Mouse (Mus musculus) kidney, postnatal 0 days (tissue): Measurements from ENCODE around the gene Mycn. TPM values are rescaled to one million over a fixed set of nuclear protein-coding genes. Genes with fewer than 3 reads are reported as not detected.

Experiments used
- ATAC-seq: fragments of 200-750 bp; cut with Nextera tagmentation; replicated peaks from 2 replicates; pipeline ENCODE4 v1.8.0; 2017; ENCODE audit warnings: low read depth, moderate number of reproducible peaks, moderate TSS enrichment, moderate library complexity; ENCODE audit not compliant: low FRiP score
- DNase-seq: peaks from one replicate; pipeline ENCODE4 v3.0.0-alpha.2; 2016; ENCODE audit warnings: low spot score
- H3K27ac ChIP-seq: fragments of 300-500 bp; sonication (generic); 2 replicates; pipeline ENCODE4 v1.5.1; 2014; ENCODE audit warnings: mild to moderate bottlenecking
- H3K27me3 ChIP-seq: fragments of 300-500 bp; sonication (generic); 2 replicates; pipeline ENCODE4 v1.6.1; 2014; ENCODE audit warnings: low read length, mixed read lengths; ENCODE audit not compliant: insufficient read depth
- H3K36me3 ChIP-seq: fragments of 300-500 bp; sonication (generic); 2 replicates; pipeline ENCODE4 v1.6.1; 2014; ENCODE audit warnings: low read length, mixed read lengths; ENCODE audit not compliant: insufficient read depth
- H3K4me1 ChIP-seq: fragments of 300-500 bp; sonication (generic); replicated peaks from 2 replicates; pipeline ENCODE4 v1.6.1; 2014; ENCODE audit warnings: antibody characterized with exemption, low read length, mixed read lengths; ENCODE audit not compliant: insufficient read depth
- H3K4me2 ChIP-seq: fragments of 300-500 bp; sonication (generic); 2 replicates; pipeline ENCODE4 v1.6.1; 2014; ENCODE audit warnings: mild to moderate bottlenecking, low read length, moderate library complexity, mixed read lengths
- H3K4me3 ChIP-seq: fragments of 300-500 bp; sonication (generic); replicated peaks from 2 replicates; pipeline ENCODE4 v1.5.1; 2014; ENCODE audit warnings: low read depth, low read length
- H3K9ac ChIP-seq: fragments of 300-500 bp; sonication (generic); 2 replicates; pipeline ENCODE4 v1.6.1; 2014; ENCODE audit warnings: low read depth, low read length
- H3K9me3 ChIP-seq: fragments of 300-500 bp; sonication (generic); replicated peaks from 2 replicates; pipeline ENCODE4 v1.6.1; 2016; ENCODE audit warnings: low read length, inconsistent platforms, mixed read lengths
- CTCF ChIP-seq: IDR thresholded peaks from 2 replicates; pipeline ENCODE4 v1.5.1; 2016; ENCODE audit warnings: antibody characterized with exemption, low read depth, mild to moderate bottlenecking, moderate library complexity
- WGBS: fragments of 180-500 bp; shearing (Covaris S2); extraction: QIAGEN DNeasy Blood & Tissue Kit; methylation state at CpG from one replicate; pipeline ENCODE4 v1.1.7; 2014; 5-methylcytosine and 5-hydroxymethylcytosine counted together
- polyA plus RNA-seq: library from polyadenylated mRNA; unstranded; fragments of >200 nt; fragmentation: Nextera tagmentation; extraction: Ambion mirVana; gene quantifications from 2 replicates; pipeline ENCODE4 v1.2.1, GENCODE M21; 2015

Mycn gene
- polyA plus RNA-seq, 1 experiment from 2014 or later, result 86.9 TPM

DNA sequence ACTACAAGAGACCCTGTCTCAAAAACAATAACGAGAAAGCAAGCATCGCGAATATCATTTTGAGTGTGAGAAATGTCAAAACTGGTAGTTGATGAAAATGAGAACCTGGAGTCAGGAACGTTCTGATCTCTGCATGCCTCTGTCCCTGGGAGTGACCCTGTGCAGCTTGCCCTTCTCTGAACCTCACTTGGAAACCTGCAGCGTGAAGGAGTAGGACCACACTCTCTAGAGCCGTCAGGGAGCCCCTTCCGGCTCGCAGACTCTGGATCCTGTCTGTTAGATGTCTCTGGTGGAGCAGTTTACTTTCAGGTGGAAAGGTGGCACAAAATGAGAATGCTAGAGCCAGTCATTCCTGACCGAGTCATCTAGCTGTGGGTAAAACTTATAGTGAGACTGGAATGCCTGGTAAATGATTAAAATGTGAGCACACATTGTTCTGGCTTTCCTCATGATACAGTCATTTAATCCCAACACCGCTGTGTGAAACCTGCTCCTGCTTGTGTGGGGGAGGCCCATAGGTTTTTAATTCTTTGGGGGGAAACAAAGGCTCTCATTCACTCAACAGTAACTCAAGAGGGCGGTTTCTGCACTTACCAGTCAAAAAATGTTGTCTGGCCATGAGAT, 31.2 kb downstream of the Mycn start:
- Histone ChIP-seq H3K4me1 (no peaks in the 10 kb centered on the region), H3K4me2 (no peak overlapping the region), H3K9me3 (no peaks in the 10 kb centered on the region), H3K27me3 (no peaks in the 10 kb centered on the region), H3K36me3 (no peaks in the 10 kb centered on the region), H3K9ac (no peak overlapping the region), H3K4me3 (no peak overlapping the region), H3K27ac (peak overlapping the region; percentile 79)
- ATAC-seq, result peak; percentile 88
- WGBS, result 54% methylated on average over 11 of the region's 11 CpGs
- TF ChIP-seq CTCF, result no peak
- DNase-seq, result peak; percentile 51

- no peak for TF ChIP-seq CTCF
- Histone ChIP-seq H3K4me3 (no peak overlapping the region), H3K27me3 (no peaks in the 10 kb centered on the region), H3K27ac (peak overlapping the region; percentile 79), H3K9me3 (no peaks in the 10 kb centered on the region), H3K9ac (no peak overlapping the region), H3K4me1 (0 out of 2 replicates have a peak, but pooled peaks cover under 1% of the 10 kb centered on the region), H3K4me2 (no peak overlapping the region), H3K36me3 (no peaks in the 10 kb centered on the region)
- ATAC-seq (no peak), DNase-seq (no peak)
- WGBS, result 70% methylated on average over 16 of the region's 16 CpGs
Observed at GRCm38 (mm10) chr12:12909631-12910277, 32.0 kb downstream of the Mycn start.

GRCm38 (mm10) chr12:12906771-12907170, 34.9 kb downstream of the Mycn start:
- H3K27me3 ChIP-seq, result no peaks in the 10 kb centered on the region
- DNase-seq, result peak; percentile 40
- H3K27ac ChIP-seq, result no peak overlapping the region
- no peak overlapping the region for H3K9ac ChIP-seq
- ATAC-seq, result no peak
- no peaks in the 10 kb centered on the region for H3K36me3 ChIP-seq
- 0 out of 2 replicates have a peak, but pooled peaks cover 5% of the 10 kb centered on the region for H3K4me1 ChIP-seq
- no peak for TF ChIP-seq CTCF
- H3K9me3 ChIP-seq, result no peaks in the 10 kb centered on the region
- H3K4me3 ChIP-seq, result no peak overlapping the region
- H3K4me2 ChIP-seq, result no peak overlapping the region
- 42% methylated on average over 6 of the region's 6 CpGs for WGBS

DNA sequence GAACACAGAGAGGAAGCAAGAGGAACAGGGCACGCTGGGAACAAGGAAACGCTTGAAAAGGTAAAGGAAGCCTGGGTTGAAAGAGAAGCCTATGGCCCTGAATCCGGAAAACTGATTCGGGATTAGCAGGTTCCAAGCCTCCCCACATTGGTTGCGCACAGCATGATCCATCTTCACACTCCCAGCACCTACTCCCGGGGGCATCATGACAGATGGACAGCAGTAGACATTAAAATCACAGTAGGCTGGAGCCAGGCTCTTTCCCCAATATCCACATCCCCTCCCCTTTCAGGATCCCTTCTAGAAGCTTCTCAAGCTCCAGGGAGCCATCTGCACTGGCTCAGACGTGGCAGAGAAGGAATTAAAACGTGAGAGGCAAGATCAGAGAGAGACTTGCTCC, 35.4 kb downstream of the Mycn start:
- H3K9me3 ChIP-seq, result no peaks in the 10 kb centered on the region
- no peak overlapping the region for H3K4me2 ChIP-seq
- WGBS, result 63% methylated on average over 8 of the region's 8 CpGs

DNA sequence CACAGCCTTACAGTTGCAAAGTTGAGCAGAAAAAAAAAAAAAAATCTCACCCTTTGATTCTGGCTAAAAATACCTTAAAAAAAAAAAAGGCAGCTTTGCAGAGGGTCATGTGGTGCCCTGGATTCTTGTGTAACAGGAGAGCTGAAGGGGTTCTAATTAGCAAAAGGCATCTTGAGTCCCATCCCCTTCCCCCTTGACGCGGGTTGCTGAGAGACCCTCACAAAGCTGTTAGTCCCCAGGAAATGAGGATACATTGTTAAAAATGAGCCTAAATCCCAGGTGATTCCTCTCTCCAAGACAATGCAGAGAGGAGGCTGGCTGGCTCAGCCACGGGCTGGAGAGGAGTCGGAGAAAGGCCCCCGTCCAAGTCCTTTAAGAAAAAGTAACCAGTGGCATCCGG, 36.6 kb downstream of the Mycn start:
- Histone ChIP-seq H3K36me3 (no peaks in the 10 kb centered on the region), H3K4me2 (no peak overlapping the region), H3K27ac (no peak overlapping the region), H3K4me1 (0 out of 2 replicates have a peak, but pooled peaks cover 5% of the 10 kb centered on the region), H3K9ac (no peak overlapping the region), H3K27me3 (no peaks in the 10 kb centered on the region), H3K4me3 (no peak overlapping the region), H3K9me3 (no peaks in the 10 kb centered on the region)
- 64% methylated on average over 6 of the region's 6 CpGs for WGBS
- DNase-seq (no peak), ATAC-seq (no peak)
- TF ChIP-seq CTCF, result no peak

More for the DNA sequence above, 35.4 kb downstream of the Mycn start:
- 0 out of 2 replicates have a peak, but pooled peaks cover 5% of the 10 kb centered on the region for H3K4me1 ChIP-seq
- no peak overlapping the region for H3K27ac ChIP-seq
- no peaks in the 10 kb centered on the region for H3K36me3 ChIP-seq
- TF ChIP-seq CTCF, result no peak
- no peak for DNase-seq
- H3K4me3 ChIP-seq, result no peak overlapping the region
- ATAC-seq, result no peak
- no peak overlapping the region for H3K9ac ChIP-seq
- H3K27me3 ChIP-seq, result no peaks in the 10 kb centered on the region

DNA sequence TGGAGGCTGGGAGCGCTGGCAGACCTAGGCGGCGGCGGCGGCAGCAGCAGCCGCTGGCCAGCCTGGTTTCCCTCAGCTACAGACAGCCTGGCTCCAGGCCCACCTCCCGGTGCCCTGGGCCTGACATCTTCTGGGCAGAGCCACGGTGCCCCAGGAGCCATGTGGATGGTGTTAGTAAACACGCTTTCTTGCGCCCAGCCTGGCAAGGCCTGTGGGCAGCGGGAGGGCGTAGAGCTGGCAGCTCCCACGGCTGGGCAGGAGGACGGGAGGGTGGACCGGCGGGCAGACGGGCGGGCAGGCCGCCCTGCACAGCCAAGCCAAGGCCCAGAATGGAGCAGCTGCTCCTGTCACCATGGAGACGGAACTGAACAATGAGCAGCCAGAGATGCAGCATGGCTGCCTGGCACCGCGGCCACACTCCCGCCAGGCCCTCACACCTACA, 37.2 kb downstream of the Mycn start:
- 7% methylated on average over 23 of the region's 23 CpGs for WGBS
- peak overlapping the region; percentile 57; the same call in 1 of the 2 replicates for H3K27ac ChIP-seq
- ATAC-seq, result peak; percentile 88
- no peak for TF ChIP-seq CTCF
- DNase-seq, result peak; percentile 74
- H3K9me3 ChIP-seq, result no peaks in the 10 kb centered on the region
- H3K27me3 ChIP-seq, result no peaks in the 10 kb centered on the region
- peak overlapping the region; percentile 33; the same call in 1 of the 2 replicates for H3K9ac ChIP-seq
- no peaks in the 10 kb centered on the region for H3K36me3 ChIP-seq
- peak overlapping the region; percentile 35 for H3K4me2 ChIP-seq
- no peak overlapping the region for H3K4me3 ChIP-seq
- H3K4me1 ChIP-seq, result 0 out of 2 replicates have a peak, but pooled peaks cover 5% of the 10 kb centered on the region
